Mouse (Mus musculus) splenic B cell, adult 2 months (primary cell): Measurements from ENCODE around the gene Spop.
"Not testable (repeated sequence)": the region's sequence is repeated elsewhere in the genome, so short reads cannot be mapped to it uniquely, and the experiment has no call there.

Experiments used
- DNase-seq: peaks from one replicate; pipeline ENCODE4 v3.0.0-alpha.2; 2011; ENCODE audit warnings: low read depth, low spot score
- H3K27me3 ChIP-seq: 2 replicates; pipeline ENCODE4 v1.6.1; 2012; ENCODE audit warnings: mild to moderate bottlenecking, low read length, moderate library complexity, mixed read lengths; ENCODE audit not compliant: control insufficient read depth, poor library complexity, insufficient read depth, severe bottlenecking
- H3K36me3 ChIP-seq: 2 replicates; pipeline ENCODE4 v1.6.1; 2012; ENCODE audit warnings: mild to moderate bottlenecking, low read length, moderate library complexity, mixed read lengths; ENCODE audit not compliant: control insufficient read depth, poor library complexity, insufficient read depth, severe bottlenecking

Gene Spop

GRCm38 (mm10) chr11:95397843-95398835 lies 15.7 kb upstream of the Spop start:
- Histone ChIP-seq H3K36me3 (no peaks in the 10 kb centered on the region), H3K27me3 (peaks cover 2% of the 10 kb centered on the region; the same call in 1 of the 2 replicates)
- peak; percentile 81 for DNase-seq

GRCm38 (mm10) chr11:95399520-95400020 lies 14.3 kb upstream of the Spop start:
- Histone ChIP-seq H3K27me3 (peaks cover 2% of the 10 kb centered on the region; the same call in 1 of the 2 replicates), H3K36me3 (no peaks in the 10 kb centered on the region)
- no peak for DNase-seq

DNA sequence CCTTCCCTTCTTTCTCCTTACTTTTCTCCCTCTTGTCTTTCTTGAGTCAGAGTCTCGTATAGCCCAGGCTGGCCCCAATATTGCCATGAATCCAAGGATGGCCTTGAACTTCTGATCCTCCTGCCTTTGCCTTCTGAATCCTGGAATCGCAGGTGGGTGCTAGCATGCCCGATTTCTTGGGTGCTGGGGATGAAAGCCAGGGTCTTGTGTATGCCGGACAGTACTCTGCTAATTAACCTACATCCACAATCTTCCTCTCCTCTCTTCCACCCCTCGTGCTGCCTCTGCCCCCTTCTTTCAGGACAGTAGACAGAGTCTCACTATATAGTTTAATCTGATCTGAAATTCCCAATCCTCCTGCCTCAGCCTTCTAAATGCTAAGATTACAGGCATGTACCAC lies 12.3 kb upstream of the Spop start:
- DNase-seq, result no peak
- H3K27me3 ChIP-seq, result peaks cover 2% of the 10 kb centered on the region; the same call in 1 of the 2 replicates
- H3K36me3 ChIP-seq, result no peaks in the 10 kb centered on the region

DNA sequence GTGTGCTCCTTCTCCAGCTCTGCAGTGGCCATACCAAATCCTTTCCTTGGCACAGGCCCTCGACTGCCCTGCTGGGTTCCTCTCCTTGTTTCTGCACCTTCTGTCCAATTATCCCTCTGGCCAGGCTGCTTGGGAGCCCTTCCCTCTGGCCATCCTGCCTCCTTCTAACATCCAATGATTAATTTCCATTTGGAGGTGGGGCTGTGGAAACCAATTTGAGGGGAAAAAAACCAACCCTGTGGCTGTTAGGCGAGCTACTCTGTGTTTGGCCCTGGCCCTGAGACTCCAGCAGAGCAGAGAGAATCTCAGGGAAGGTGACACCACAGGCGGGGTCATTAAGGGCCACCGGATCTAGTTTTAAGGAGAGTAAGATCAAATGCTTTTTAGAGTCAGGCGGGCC lies 11.7 kb upstream of the Spop start:
- Histone ChIP-seq H3K36me3 (no peaks in the 10 kb centered on the region), H3K27me3 (peaks cover 2% of the 10 kb centered on the region; the same call in 1 of the 2 replicates)
- DNase-seq, result no peak

- Histone ChIP-seq H3K27me3 (peaks cover 2% of the 10 kb centered on the region; the same call in 1 of the 2 replicates), H3K36me3 (no peaks in the 10 kb centered on the region)
- DNase-seq, result no peak
Observed at GRCm38 (mm10) chr11:95402658-95403101, 11.2 kb upstream of the Spop start.

DNA sequence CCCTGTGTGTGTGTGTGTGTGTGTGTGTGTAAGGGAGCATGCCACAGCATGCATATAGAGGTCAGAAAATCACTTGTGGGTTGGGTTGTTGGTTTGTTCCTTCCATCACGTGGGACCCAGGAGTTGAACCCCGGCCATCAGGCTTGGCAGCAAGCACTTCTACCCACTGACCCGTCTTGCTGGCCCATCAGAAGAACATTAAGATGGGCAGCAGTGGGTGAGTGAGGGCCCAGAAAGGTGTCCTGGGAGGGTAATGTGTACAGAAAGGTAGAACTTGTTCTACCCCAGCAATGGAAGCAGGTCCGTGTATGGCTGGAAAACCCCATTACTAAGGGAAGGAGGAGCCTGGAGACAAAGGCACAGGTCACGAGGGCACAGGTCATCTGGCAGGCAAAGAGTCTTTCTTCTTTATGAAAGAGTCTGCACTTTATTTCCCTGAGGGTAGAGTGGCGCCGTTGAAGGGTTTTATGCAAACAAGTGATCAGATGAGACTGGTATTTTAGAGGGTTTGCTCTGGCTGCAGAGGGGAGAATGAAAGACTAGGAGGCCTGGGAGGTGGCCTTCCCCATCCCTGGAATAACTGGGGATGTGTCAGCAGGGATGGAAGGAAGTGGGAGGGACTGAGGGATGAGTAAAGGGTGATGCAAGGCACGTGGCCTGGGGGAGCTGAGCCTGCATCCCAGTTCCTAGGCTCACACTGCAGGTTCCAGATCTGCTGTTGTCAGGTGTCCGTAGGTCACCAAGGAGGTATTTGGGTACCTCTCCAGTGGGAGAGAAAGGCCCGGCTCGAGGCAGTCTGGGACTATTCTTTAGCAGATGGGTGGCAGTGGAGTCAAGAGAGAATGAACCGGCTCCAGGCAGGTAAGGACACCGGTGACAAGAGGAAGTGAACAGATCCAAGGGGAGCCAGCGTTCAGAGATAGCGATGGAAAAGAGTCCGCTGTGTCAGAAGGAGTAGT lies 10.2 kb upstream of the Spop start:
- no peak for DNase-seq
- Histone ChIP-seq H3K27me3 (peaks cover 1% of the 10 kb centered on the region; the same call in 1 of the 2 replicates), H3K36me3 (no peaks in the 10 kb centered on the region)

GRCm38 (mm10) chr11:95405771-95406170 lies 8.1 kb upstream of the Spop start:
- Histone ChIP-seq H3K36me3 (no peaks in the 10 kb centered on the region), H3K27me3 (no peaks in the 10 kb centered on the region)
- no peak for DNase-seq

DNA sequence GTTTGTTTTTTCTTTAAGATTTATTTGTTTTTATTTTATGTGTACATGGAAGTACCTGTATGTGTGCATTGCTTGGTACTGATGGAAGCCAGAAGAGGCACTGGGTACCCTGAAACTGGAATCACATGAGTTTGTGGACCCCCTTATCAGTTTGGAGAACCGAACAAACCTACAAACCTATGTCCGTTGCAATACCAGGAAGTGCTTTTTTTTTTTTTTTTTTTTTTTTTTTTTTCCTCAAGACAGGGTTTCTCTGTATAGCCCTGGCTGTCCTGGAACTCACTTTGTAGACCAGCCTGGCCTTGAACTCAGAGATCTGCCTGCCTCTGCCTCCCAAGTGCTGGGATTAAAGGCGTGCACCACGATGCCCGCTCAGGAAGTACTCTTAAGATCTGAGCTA lies 7.5 kb upstream of the Spop start:
- DNase-seq, H3K27me3 ChIP-seq, H3K36me3 ChIP-seq: not testable (repeated sequence)

DNA sequence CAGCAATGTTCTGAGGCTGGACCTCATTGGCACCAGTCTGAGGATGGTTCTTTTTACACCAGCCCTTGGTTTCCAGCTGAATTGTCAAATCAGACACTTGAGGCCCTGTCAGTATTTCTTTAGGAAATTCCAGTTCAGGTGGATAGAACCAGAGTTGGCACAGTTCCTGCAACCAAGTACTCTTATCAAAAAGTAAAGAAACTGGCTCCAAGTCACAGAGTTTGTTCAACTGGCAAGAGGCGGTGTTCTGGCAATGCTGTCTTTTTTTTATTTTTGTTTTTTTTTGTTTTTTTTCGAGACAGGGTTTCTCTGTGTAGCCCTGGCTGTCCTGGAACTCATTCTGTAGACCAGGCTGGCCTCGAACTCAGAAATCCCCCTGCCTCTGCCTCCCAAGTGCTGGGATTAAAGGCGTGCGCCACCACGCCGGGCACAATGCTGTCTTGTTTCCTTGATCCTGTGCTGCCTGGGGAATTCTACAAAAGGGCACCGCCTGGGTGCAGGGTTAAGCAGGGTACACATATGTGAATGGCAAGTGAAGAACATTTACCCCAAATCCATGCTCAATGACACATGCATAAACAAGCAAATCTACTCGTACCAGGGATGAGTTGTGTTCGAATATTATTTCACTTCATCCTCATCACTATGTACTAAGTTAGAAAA lies 4.3 kb upstream of the Spop start:
- DNase-seq, result no peak
- Histone ChIP-seq H3K27me3 (no peaks in the 10 kb centered on the region; the same call in 1 of the 2 replicates), H3K36me3 (no peaks in the 10 kb centered on the region)

DNA sequence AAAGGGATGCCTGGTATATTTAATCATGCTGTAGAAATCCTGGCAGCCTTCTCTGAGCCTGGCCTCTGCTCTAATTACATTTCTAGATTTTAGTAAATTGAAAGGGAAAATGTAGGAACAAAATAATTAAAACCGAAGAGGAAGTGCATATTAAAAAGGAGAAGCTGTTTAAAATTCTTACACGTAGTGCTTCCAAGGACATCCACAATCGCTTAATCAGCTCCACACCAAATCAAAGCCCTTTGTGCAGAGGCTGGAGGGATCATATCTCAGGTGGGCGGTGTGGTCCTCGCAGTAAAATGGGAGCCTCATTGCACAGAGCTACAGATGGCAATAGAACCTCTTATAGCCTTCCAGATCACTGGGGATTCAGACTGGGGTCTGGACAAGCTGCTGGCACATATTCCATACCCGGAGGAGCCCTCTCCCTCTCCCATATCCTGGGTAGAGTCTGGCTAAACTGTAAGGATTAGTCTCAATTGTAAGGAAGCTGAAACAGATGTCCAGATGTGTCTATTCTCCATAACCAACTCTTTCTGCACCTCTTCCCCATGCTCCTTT lies 2.3 kb upstream of the Spop start:
- Histone ChIP-seq H3K36me3 (no peaks in the 10 kb centered on the region), H3K27me3 (no peaks in the 10 kb centered on the region; the same call in 1 of the 2 replicates)
- DNase-seq, result no peak

DNA sequence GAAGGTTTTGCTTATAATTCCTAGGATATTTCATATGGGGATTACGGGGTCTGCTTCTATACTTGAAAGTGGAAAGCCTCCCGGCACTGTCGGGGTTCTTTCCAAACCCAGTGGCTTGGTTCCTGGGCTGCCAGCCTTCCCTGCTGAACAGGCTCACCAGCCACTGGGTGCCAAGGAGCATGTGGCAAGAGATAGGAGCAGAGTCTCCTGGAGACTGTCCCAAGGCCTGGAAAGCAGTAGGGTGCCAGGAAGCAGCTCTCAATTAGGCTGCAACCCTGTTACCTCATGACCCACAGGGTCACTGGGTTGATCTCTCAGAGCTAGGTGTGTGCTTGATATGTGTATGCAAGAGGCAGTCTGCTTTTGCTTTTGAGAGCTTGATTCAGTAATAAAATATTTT lies 1.3 kb upstream of the Spop start:
- H3K36me3 ChIP-seq, result no peaks in the 10 kb centered on the region
- no peak for DNase-seq
- no peaks in the 10 kb centered on the region; the same call in 1 of the 2 replicates for H3K27me3 ChIP-seq

DNA sequence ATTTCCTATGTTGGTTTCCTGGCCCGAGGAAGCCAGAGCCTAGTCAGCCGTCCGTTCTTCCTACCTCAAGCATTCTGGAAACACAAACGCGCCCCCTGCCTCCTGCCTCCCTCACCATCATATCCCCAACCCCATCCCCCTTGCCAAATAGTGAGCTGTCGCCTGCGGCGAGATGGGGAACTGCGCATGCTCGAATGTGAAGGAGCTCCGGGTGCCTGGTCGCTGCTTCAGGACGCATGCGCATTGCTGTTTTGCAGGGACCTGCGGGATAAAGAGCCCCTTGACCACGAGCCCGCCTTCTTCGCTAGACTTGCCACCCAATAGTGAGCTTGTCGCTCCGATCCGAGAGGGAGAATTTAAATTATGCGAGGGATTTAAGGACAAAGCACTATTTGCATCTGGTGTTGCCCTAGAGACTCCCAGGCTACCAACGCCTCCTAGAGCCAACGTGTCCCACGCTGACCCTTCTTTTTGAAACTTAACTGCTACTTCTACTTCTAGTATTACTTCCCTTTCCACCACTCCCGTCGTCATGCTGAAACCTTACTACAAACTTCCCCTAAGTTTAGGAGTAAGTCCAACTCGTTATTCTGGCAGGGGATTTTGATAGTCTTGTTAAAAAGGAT lies 769 bp downstream of the Spop start:
- peak; percentile 97 for DNase-seq
- Histone ChIP-seq H3K36me3 (no peaks in the 10 kb centered on the region), H3K27me3 (no peaks in the 10 kb centered on the region; the same call in 1 of the 2 replicates)

- peak; percentile 53 for DNase-seq
- no peaks in the 10 kb centered on the region; the same call in 1 of the 2 replicates for H3K27me3 ChIP-seq
- no peaks in the 10 kb centered on the region for H3K36me3 ChIP-seq
Observed at GRCm38 (mm10) chr11:95415931-95416330, 2.1 kb downstream of the Spop start.
